Mouse (Mus musculus) kidney, postnatal 36 days (tissue): ENCODE measurements around the gene Gm20388.

Source experiments
- DNase-seq, 2 experiments: peaks; one replicate each; pipeline ENCODE4 v3.0.0; 2021 to 2022; ENCODE audit warnings: mixed read lengths in 2 of 2

Gm20388 gene

DNA sequence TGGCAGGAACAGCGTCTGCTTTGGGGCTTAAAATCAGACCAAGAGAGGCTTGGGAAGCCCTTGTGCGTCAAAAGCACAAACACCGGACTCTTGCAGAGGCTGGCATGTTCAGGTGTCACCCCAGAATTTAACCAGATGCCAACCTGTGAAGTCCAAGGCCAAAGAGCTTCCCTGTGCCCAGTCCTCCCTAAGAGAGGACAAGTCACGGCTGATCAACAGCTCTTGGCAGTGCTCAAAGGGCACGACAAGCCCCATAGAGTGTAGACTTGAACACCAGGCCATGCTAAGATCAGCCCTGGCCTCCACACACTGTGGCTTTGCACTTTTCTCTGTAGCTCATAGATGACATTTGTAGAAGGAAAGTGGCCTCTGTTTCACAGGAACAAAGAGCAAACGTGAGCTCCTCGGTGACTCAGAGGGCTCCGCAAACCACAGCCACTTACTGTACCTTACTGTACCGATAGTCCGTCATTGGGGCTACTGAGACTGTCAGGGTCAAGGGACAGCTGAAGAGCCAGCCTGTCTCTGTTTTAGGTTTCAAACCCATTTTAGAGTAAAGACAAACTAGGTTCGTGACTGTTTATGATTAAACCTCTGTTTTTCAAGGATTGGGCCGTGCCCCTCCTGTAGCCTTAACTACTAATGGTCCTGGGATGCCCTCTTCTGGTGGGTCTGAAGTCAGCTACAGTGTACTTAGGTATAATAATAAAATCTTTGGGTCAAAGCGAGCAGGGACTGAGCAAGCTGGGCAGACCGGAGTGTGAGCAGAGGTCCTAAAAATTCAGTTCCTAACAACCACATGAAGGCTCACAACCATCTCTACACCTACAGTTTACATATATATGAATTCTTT lies 2022.3 kb downstream of the Gm20388 start:
- no peak for DNase-seq

DNA sequence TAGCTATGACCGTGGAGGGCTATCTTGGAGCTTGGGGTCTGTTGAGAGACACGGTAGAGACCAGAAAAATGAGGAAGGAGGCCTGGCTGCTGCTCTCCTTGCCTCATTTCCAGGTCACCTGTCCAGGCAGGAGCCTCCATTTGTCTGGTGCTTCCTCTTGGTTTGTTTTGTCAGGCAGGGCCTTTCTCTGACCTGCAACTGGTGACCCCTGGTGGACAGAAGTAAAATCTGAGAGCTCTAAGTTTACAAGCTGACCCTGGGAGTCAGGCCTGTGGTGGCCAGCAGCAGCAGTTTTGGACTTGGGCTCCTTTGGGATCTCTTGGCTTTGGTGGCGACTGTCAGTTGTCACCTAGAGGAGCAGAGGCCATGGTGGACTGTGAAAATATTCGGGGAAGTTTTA lies 2023.9 kb downstream of the Gm20388 start:
- peak; percentile 53 to 65 for DNase-seq

DNA sequence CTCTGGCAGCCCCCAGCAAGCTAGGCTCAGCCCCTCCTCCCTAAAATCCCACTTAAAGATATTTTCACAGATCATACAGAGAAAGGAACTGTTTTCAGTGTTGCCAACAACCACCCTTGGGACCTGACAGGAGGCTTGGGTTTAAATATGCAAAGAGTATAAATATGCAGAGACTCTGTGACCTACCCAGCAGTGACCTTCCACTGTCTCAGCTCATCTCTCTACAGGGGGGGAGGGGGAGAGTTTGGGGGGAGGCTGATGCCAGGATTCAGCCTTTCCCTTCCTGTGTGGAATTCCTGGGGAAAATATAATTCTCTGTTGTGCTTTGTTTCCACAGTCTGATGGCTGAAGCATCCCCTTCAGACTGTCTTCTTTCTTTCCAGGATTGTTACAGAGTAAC lies 2024.3 kb downstream of the Gm20388 start:
- DNase-seq = no peak

DNA sequence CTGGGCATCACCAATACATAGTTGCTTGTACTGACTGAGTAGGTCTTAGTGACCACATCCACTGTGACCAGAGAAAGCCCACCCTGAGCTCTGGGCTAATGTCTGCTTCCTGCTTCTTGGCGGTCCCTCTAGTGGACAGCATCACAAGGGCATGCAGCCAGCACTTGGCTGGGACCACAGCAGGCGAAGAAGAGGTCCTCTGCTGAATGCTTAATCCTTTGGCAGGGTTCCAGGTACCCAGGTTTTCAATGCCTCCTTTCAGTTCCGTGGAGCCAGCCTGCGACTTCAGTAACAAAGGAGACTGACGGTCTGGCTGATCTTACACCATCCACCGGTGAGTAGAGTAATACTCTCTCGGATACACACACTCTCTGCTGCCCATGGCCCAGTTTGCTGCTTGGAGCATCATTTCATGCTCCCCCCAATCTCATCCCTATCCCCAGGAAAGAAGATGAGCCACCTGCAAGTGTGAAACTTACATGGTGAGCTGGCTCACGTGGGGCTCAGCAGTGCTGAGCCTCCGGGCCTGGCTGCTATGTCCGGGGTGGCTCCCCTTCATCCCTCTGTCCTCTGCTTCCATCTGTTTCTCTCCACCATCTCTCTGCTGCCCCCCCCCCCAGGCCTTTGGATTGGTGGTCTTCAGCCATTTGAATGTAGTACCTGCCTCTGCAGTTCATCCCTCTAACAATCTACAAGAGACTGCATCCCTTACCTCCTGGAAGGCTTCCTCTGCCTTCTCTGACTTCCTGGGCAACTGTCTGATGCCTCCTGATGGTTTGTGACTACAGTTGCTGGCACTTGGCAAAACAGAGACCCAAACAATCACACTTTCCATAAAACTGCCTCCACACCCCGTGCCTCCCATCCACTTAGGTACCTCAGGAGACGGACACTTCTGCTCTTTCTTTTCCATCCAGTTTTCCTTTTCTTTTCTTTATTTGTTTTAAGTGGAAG lies 2025.0 kb downstream of the Gm20388 start:
- DNase-seq = peak in 1 of 2 experiments; percentile 39

DNA sequence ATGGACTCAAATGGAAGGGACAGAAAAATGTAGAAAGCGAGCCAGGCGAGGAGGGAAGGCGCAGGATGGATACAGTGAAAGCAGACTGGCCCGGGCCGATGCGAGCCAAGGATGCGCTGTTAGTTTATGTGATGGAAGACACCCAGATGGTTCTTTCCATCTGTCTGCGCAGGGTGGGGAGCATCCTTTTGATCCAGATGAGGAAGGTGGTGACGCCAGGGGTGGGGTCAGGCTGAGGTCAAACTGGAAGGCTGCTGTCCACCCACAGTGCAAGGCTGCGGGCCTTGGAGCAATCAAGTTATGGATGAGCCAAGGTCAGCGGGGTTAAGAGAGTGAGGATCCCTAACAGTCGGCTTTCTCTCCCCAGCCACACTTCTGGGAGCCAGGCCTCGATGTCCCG lies 2025.8 kb downstream of the Gm20388 start:
- DNase-seq = peak in 1 of 2 experiments; percentile 15

DNA sequence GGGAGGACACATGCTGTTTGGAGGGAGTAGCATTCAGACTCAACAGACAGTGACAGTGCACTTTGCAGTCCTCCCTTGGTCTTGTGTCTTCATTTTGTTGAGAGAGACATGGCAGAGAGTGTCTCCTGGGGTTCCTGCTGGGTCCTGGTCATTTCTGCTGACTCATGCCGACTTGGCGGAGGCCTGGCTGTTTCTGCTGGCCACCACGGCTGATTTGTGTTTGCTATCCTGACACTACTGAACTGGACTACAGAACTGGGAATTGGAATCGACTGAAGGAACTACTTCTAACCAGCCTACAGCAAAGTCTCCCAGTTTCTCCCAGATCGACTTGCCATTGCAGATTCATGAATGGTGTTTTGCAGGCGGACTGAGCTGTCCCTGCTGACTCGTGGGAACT lies 2028.1 kb downstream of the Gm20388 start:
- no peak for DNase-seq

DNA sequence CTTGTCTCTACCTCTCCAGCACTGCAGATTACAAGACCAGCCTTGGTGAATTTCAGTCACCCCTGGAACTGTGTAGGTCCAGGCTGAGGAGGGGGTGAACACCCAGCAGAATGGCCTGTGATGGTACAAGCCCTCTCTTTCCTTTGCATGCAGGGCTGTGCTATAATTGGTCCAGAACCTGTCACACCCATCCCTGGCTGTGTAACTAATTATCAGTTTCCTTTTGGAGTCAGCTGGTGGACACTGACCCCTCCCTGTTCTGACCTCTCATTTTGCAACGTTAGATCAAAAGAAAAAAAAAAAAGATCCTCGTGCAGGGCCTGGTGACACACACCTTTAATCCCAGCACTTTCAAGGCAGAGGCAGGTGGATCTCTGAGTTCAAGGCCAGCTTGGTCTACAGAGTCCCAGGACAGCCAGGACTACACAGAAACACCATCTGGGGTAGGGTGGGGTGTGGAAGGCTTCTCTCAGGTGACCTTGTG lies 2032.5 kb downstream of the Gm20388 start:
- DNase-seq = no peak

DNA sequence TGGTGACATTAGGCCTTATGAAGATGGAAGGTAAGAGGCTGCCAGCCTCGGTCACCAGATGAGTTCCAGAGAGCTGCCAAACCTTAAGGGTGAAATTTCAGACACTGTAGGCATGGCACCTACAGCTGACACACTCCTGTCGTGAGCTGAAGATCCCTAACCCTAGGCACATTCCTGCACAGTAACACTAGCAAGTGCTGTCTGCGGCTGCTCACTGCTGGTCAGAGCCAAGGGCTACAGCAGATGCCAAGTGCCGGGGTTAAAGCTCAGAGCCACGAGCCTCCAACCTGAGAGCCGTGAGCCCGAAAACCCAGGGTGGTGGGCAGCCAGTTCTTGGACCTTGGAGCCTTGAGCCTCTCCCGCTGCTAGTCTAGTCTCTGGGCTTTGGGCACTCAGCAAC lies 2033.1 kb downstream of the Gm20388 start:
- DNase-seq = peak; percentile 55 to 72

DNA sequence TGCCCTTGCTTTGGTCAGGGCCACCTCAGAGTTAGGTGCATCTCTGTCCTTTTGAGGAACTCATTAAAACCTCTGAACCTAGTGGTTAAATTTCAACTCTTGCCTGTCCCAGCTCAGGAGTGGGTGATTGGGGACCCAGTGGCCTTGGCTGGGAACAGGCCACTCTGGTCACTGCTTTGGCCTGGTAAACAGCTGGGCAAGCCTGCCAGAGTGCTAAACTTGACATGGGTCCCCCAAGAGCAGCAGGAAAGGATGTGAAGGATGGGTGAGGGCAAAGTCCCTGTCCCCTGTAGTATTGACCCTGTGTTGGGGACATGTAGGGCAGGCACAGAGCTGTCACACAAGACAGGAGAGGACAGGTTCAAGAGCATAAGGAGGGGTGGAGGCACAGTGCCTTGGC lies 2034.2 kb downstream of the Gm20388 start, which contains the start of gene Car5a:
Car5a (minus strand) TSS at position 74 of the 400 bp plus-strand sequence.
- no peak for DNase-seq

DNA sequence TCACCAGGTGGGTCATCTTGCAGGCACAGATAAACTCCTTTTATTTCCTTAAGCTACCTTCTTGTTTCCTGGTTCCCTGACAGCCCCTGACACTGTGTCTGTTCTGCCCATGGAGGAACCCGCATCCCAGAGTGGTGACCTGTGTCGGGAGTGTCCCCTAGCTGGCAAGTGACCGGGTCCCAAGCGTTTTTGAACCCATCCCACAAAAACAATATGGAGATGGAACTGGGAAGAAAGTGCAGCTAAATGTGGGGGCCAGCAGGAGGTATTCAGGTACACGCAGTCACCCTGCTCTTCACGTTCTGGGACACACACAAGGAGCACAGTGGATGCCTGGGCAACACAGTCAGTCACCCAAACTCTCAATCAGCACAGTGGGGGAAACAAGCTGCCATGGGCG lies 2035.7 kb downstream of the Gm20388 start:
- no peak for DNase-seq

DNA sequence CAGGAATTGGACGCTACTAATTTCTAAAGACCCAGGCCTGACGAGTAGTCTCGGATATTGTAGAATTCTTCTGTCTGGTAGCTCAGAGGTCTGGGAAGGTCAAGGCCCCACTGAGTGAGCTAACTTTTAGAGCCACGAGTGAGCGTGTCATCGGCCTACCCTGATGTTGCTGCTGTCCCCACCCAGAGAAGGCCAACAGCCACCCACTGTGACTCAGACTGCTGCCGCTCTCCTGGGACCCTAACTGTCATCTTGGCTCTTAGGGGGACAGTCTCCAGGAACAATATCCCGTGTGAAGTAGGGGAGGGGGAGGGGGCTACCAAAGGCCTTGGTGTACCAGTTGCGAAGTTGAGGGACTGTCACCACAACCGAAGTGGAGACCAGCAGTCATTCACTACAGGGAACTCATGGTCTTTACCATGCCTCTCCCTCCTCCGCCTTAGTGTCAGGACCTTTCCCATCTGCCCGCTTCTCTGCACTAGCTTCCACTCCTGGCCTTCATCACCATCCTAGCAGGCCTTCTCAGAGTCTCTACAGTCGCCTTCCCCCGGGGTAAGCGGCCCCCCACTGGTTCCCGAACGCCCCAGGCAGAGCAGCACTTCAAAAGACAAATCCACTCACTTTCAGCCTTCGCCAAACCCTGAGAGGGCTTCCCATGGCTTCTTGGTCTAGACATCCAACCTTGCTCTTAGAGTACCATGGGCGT lies 2036.6 kb downstream of the Gm20388 start:
- no peak for DNase-seq

DNA sequence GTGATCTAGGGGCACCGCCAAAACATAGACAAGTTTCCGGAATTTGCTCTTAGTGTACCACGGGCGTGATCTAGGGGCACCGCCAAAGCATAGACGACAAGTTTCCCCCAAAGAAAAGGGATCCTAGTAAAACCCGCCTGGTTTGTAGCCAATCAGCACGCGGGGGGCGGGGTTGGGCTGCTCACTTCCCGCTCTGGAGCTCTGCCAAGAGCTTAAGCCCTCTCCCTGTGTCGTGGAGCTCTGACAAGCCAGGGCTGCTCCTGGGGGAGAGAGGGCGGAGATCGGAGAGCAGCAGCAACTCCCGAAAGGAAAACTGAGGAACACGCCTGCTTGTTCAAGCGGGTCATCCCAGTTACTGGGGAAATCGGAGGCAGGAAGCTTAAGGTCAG lies 2037.1 kb downstream of the Gm20388 start:
- peak; percentile 94 to 96 for DNase-seq

DNA sequence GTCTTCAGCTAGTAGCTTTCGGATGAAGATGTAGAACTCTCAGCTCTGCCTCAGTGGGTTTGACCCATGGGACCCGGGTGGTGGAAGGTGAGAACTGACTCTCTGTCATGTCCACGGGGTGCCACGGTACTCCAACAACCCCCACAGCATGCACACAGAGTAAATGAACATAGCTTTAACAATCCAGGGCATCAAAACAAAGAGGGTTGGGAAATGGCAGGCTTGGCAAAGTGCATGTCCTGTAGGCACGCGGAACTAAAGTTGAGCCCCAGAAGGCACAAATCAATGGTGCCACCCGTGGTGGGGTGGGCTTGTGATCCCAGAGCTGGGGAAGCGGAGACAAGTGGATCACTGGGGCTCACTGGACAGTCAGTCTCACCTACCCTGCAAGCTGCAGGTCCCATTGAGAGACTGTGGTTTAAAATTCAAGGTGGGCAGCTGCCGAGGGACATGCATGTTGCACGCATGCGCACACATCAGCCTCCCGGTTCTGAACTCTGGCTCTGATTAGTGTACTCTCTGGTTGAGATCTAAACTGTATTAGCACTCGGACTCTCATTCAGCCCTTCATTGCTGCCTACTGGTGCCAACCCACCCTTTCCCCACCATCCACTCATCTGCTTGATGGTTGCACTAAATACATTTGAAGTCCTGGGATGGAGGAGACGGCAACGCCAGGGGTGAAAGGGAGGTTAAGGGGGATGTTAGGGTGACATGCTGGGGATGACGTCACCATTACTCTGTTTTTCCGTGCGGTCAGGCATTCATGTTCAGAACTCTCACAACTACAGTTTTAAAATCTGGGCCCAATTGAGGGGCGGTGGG lies 2037.9 kb downstream of the Gm20388 start:
- DNase-seq = no peak

DNA sequence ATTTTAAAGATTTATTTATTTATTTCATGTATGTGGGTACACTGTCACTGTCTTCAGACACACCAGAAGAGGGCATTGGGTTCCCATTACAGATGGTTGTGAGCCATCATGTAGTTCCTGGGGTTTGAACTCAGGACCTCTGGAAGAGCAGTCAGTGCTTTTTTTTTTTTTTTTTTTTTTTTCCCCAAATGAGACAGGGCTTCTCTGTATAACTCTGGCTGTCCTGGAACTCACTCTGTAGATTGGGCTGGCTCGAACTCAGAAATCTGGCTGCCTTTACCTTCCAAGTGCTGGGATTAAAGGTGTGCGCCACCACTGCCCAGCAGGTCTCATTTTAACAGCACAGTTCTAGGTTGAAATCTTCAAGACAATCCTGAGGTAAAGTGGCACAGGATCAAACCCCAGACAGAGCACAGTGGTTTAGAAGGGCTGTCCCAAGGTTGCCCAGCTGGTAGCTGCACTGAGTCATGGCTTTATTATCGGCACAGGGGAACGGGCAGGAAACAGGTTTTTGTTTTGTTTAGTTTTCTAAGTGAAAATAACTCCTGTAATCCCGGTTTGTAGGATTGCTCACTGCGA lies 2038.7 kb downstream of the Gm20388 start, which contains the start of gene Banp:
Banp (plus strand) TSS at position 529 of the 579 bp plus-strand sequence.
- no peak for DNase-seq

DNA sequence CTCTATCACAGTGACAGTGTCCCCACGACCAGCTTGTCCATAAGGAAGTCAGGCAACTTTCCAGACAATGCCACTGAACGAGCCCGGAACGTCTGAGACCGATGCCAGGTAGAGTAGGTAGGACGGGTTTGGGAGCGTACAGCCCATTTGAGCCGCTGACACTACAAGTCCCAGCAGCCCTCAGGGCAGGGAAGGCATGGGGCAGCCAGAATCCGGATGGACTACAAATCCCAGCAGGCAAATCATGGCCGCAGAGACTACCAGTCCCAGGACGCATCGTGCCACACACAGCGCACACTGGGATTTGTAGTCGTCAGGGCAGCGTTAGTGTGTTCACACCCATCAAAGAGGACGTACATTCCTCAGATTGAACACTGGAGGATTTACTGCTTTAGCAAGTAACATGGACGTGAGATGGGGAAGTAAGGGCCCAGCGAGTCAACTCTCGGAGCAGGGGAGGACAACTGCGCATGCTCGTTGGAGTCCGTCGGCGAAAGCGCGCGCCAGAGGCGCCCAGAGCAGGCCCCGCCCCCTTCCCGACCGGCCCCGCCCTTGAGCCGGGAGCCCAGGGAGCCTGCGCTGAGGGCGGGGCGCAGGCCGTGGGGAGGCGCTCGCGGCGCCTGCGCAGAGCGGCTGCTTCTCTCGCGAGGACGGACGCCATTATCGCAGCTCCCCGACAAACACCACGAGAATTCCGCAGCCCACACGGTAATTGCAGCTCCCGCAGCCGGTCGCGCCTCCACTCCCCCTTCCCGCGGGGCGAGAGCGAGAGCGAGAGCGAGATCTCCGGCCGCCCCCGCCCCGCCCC lies 2039.5 kb downstream of the Gm20388 start:
- DNase-seq = peak; percentile 99

DNA sequence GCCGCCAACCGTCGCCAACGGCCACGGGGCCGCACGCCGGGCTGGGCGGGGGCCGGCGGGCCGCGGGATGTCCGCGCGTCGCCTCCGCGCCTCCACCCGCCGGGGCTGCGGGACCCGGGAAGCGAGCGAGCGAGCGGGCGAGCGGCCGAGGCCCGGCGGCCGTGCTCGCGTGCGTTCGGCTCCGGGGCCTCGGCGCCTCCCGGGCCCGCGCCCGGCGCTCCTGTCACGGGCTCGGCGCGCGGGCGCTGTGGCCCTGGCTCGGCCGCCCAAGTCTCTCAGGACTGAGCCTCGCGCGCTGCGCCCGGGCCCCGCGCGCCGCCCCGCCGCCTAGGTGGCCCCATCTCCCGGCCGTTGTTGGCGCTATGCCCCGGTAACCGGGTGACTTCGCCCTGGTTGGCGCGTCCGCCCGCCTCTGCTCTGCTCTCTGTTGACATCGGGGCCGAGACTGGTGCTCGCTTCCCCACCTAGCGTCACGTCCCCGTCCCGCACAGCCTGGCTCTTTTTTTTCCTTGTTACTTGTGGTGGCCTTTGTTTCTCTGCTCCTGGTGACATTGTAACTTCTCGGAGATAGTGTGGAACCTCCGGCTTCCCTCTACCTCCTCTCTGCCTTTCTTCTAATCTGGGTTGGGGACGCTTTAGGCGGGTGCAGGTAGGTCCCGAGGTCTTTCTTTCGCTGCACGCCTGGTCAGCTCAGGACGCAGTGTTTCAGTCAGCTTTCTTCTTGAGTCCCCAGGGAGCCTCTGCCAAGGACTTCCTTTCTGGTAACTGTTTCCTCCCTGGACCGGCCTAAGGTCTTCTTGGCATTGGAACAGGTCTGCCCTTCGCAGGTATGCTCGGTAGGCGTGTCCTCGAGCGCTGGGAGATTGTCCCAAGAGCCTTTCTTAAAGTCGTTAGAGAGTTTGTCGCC lies 2040.4 kb downstream of the Gm20388 start:
- peak; percentile 74 to 76 for DNase-seq

DNA sequence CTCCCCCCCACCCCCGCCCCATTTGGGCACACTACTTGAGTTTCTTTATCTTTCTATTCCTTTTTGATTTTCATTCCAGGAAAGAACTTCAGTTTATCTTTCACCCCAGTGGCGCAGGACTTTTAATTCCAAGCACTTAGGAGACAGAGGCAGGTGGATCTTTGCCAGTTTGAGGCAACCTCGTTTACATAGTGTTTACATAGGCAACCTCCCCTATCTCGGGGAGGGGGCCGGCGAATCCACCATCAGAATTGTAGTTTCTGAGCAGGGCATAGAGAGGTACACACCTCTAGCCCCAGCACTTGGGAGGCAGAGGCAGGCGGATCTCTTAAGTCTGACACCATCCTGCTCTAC lies 2041.0 kb downstream of the Gm20388 start:
- DNase-seq = no peak

DNA sequence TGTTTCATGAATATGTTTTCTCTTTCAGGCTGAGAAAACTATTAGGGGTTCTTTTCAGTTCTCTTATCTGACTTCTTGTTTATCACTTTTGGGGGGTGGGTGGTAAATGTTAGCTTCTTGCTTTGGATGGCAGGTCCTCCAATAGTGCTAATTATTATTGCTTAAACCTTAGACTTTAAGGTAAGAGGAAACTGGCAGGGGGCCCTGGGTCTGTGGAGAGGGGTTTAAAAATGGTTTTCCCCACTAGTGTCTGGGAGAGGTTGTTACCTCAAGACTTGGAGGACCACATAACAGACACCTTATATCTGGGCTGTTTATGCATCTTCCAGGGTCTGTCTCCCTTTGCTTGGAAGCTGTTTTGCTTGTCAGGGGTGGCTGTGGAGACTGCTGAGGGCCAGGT lies 2041.5 kb downstream of the Gm20388 start:
- no peak for DNase-seq

DNA sequence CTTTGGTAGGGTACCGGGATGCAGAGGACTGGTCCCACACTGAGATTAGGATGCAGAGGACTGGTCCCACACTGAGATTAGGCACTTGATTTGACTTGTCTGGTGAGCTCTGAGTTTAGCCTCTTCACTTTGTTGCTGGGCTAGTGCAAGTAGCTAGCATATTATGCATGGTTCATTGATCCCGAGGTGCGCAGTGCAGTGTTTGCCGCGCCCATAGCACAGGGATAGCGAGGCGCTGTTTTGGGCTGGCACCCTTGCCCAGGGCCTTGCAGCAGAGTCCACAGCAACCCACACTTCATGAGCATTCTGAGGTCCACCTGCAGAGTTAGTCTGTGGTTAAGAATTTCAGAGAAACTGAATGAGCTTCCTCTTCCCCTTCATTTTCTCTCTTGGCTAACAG lies 2042.2 kb downstream of the Gm20388 start:
- peak; percentile 46 to 68 for DNase-seq
